Mouse (Mus musculus) embryonic facial prominence, embryonic 12.5 days (tissue): ENCODE measurements around the gene Agap3. TPM values are rescaled to one million over a fixed set of nuclear protein-coding genes. Genes with fewer than 3 reads are reported as not detected.

Experiments
- ATAC-seq: fragments of 200-750 bp; cut with Nextera tagmentation; 2 replicates; pipeline ENCODE4 v1.8.0; 2017; ENCODE audit not compliant: insufficient number of reproducible peaks, insufficient read depth, low FRiP score, low TSS enrichment
- H3K27ac ChIP-seq: fragments of 300-500 bp; sonication (generic); 2 replicates; pipeline ENCODE4 v1.5.1; 2016; ENCODE audit warnings: mild to moderate bottlenecking
- H3K27me3 ChIP-seq: fragments of 300-500 bp; sonication (generic); 2 replicates; pipeline ENCODE4 v1.6.1; 2016; ENCODE audit warnings: mild to moderate bottlenecking, moderate library complexity
- H3K36me3 ChIP-seq: fragments of 300-500 bp; sonication (generic); 2 replicates; pipeline ENCODE4 v1.6.1; 2016; ENCODE audit warnings: mild to moderate bottlenecking
- H3K4me1 ChIP-seq: fragments of 300-500 bp; sonication (generic); 2 replicates; pipeline ENCODE4 v1.6.1; 2016
- H3K4me2 ChIP-seq: fragments of 300-500 bp; sonication (generic); replicated peaks from 2 replicates; pipeline ENCODE4 v1.6.1; 2016; ENCODE audit warnings: mild to moderate bottlenecking, moderate library complexity
- H3K4me3 ChIP-seq: fragments of 300-500 bp; sonication (generic); 2 replicates; pipeline ENCODE4 v1.5.1; 2016; ENCODE audit warnings: mild to moderate bottlenecking
- H3K9ac ChIP-seq: fragments of 300-500 bp; sonication (generic); 2 replicates; pipeline ENCODE4 v1.6.1; 2016; ENCODE audit warnings: mild to moderate bottlenecking, moderate library complexity
- H3K9me3 ChIP-seq: fragments of 300-500 bp; sonication (generic); 2 replicates; pipeline ENCODE4 v1.6.1; 2016; ENCODE audit warnings: mild to moderate bottlenecking, moderate library complexity
- WGBS: fragments of 180-500 bp; shearing (Covaris S2); methylation state at CpG from one replicate; pipeline ENCODE4 v1.1.7; 2016; 5-methylcytosine and 5-hydroxymethylcytosine counted together
- polyA plus RNA-seq: library from polyadenylated mRNA; unstranded; fragments of >200 nt; fragmentation: Nextera tagmentation; extraction: Ambion mirVana; gene quantifications from 2 replicates; pipeline ENCODE4 v1.2.1, GENCODE M21; 2016

Gene Agap3
- polyA plus RNA-seq, 1 experiment from 2014 or later = 52.4 TPM

DNA sequence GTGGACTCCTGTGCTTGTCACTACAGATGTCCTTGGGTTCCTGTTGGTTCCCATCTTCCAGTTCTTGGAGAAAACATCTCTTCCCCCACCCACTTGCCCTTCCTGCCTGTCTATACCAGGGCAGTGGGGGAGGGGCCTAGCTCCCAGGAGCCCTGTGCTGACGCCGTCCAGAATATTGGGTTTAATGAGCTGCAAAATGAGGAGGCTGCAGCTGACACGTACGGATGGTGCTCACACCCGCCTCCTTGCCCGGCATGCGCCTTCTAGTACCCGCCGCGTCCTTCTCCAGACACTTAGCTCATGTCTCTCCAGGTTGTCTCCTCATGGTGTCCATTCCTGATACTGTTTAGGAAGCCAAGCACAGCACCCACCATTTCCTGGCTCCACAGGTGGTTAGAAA, 47.1 kb downstream of the Agap3 start:
- Histone ChIP-seq H3K36me3 (peaks cover 80% of the 10 kb centered on the region), H3K4me1 (peaks cover 9% of the 10 kb centered on the region; the same call in 1 of the 2 replicates), H3K9ac (no peak overlapping the region)

GRCm38 (mm10) chr5:24500851-24501250, 48.9 kb downstream of the Agap3 start:
- Histone ChIP-seq H3K27ac (no peak overlapping the region), H3K4me1 (peaks cover 18% of the 10 kb centered on the region), H3K36me3 (peaks cover 64% of the 10 kb centered on the region), H3K9ac (no peak overlapping the region), H3K4me3 (no peak overlapping the region), H3K9me3 (no peaks in the 10 kb centered on the region), H3K4me2 (no peak overlapping the region), H3K27me3 (peaks cover 31% of the 10 kb centered on the region)
- ATAC-seq = no peak
- WGBS = 81% methylated on average over 11 of the region's 11 CpGs

More for the DNA sequence above, 47.1 kb downstream of the Agap3 start:
- Histone ChIP-seq H3K4me2 (no peak overlapping the region), H3K9me3 (no peaks in the 10 kb centered on the region), H3K27ac (no peak overlapping the region), H3K4me3 (no peak overlapping the region), H3K27me3 (peaks cover 13% of the 10 kb centered on the region)
- 73% methylated on average over 10 of the region's 10 CpGs for WGBS
- no peak for ATAC-seq

- Histone ChIP-seq H3K9ac (no peak overlapping the region), H3K4me1 (peaks cover 12% of the 10 kb centered on the region), H3K9me3 (no peaks in the 10 kb centered on the region), H3K36me3 (peaks cover 49% of the 10 kb centered on the region), H3K27ac (no peak overlapping the region), H3K4me2 (no peak overlapping the region), H3K27me3 (peaks cover 36% of the 10 kb centered on the region), H3K4me3 (no peak overlapping the region)
- WGBS = 66% methylated on average over 4 of the region's 4 CpGs
- no peak for ATAC-seq
Measured at GRCm38 (mm10) chr5:24502786-24503185, 50.8 kb downstream of the Agap3 start.

- Histone ChIP-seq H3K27me3 (peaks cover 36% of the 10 kb centered on the region), H3K27ac (no peak overlapping the region), H3K4me2 (no peak overlapping the region), H3K9ac (no peak overlapping the region), H3K4me3 (no peak overlapping the region), H3K4me1 (peaks cover 12% of the 10 kb centered on the region), H3K36me3 (peaks cover 24% of the 10 kb centered on the region), H3K9me3 (0 out of 2 replicates have a peak, but pooled peaks cover 2% of the 10 kb centered on the region)
- 44% methylated on average over 2 of the region's 2 CpGs for WGBS
- peak; percentile 31; the same call in 1 of the 2 replicates for ATAC-seq
Measured at GRCm38 (mm10) chr5:24505513-24505912, 53.5 kb downstream of the Agap3 start.

DNA sequence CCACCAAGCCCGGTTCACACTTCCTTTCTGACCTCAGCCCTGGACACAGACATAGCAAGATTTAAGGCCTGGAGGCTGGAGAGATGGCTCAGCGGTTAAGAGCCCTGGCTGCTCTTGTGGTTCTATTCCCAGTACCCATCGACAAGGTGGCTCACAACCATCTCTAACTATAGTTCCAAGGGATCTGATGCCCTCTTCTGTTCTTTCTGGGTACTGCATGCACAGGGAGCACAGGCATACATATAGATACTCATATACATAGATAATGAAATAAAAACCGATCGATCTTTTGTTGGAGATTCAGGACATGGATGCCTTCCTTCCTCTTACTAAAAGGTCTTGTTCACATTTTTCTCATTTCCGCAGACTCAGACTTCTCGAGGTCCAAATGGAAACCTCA, 56.4 kb downstream of the Agap3 start:
- H3K36me3 ChIP-seq = no peaks in the 10 kb centered on the region
- H3K27me3 ChIP-seq = peaks cover 28% of the 10 kb centered on the region
- no peak overlapping the region for H3K4me3 ChIP-seq
- no peak overlapping the region for H3K9ac ChIP-seq
- ATAC-seq = no peak
- H3K4me1 ChIP-seq = peaks cover 12% of the 10 kb centered on the region
- 0 out of 2 replicates have a peak, but pooled peaks cover 2% of the 10 kb centered on the region for H3K9me3 ChIP-seq
- no peak overlapping the region for H3K4me2 ChIP-seq
- 91% methylated on average over 7 of the region's 7 CpGs for WGBS
- H3K27ac ChIP-seq = no peak overlapping the region

DNA sequence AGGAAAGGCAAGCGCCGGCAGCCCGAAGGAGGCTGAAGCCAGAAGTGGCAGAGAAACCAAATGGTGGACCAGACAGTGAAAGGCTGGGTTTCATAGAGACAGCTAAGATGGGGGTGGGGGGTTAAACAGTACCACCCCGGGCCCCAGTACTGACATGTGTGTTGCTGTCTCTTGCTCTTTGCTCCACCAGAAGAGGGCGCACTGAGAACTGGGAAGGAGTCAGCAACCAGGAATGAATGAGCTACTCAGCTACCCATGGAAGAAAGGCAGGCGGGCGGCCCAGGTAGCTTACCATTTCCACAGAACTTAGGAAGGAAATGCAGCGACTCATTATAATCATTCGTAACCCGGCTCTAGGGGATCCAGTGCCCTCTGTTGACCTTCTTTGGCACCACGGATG, 58.7 kb downstream of the Agap3 start:
- Histone ChIP-seq H3K4me3 (no peak overlapping the region), H3K27me3 (peaks cover 7% of the 10 kb centered on the region; the same call in 1 of the 2 replicates), H3K9ac (no peak overlapping the region), H3K4me1 (no peaks in the 10 kb centered on the region; the same call in 1 of the 2 replicates), H3K9me3 (0 out of 2 replicates have a peak, but pooled peaks cover 2% of the 10 kb centered on the region), H3K27ac (no peak overlapping the region), H3K36me3 (no peaks in the 10 kb centered on the region), H3K4me2 (no peak overlapping the region)
- ATAC-seq = no peak
- 43% methylated on average over 11 of the region's 11 CpGs for WGBS

GRCm38 (mm10) chr5:24512271-24512670, 60.3 kb downstream of the Agap3 start:
- Histone ChIP-seq H3K4me2 (no peak overlapping the region), H3K4me3 (no peak overlapping the region), H3K36me3 (no peaks in the 10 kb centered on the region), H3K9me3 (0 out of 2 replicates have a peak, but pooled peaks cover 2% of the 10 kb centered on the region), H3K9ac (no peak overlapping the region), H3K27ac (no peak overlapping the region), H3K4me1 (no peaks in the 10 kb centered on the region; the same call in 1 of the 2 replicates), H3K27me3 (no peaks in the 10 kb centered on the region)
- ATAC-seq = no peak
- 46% methylated on average over 8 of the region's 8 CpGs for WGBS

DNA sequence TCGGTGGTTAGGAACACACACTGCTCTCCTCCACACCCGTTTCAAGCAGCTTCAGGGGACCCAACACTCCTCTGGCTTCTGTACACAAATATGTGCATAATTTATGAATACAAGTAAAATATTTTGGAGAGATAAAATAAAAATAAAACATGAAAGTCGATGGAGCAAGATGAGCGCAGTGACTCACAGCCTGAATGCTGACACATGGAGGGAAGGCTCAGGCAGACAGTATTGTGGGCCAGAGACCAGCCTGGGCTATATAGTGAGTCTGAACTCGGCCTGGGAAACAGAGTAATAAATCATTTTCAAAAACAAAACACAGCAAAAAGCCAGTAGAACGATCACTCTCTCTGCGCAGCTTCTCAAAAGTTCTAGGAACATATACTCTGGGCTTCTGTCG, 69.4 kb downstream of the Agap3 start:
- H3K9me3 ChIP-seq = no peaks in the 10 kb centered on the region
- H3K36me3 ChIP-seq = no peaks in the 10 kb centered on the region
- peaks cover 5% of the 10 kb centered on the region; the same call in 1 of the 2 replicates for H3K4me1 ChIP-seq
- H3K4me3 ChIP-seq = no peak overlapping the region
- H3K4me2 ChIP-seq = no peak overlapping the region
- H3K27me3 ChIP-seq = peaks cover 60% of the 10 kb centered on the region
- ATAC-seq = no peak
- H3K9ac ChIP-seq = no peak overlapping the region
- H3K27ac ChIP-seq = no peak overlapping the region
- WGBS = 65% methylated on average over 8 of the region's 8 CpGs

GRCm38 (mm10) chr5:24523806-24524205, 71.8 kb downstream of the Agap3 start:
- Histone ChIP-seq H3K9me3 (no peaks in the 10 kb centered on the region), H3K27me3 (peaks cover 85% of the 10 kb centered on the region), H3K9ac (no peak overlapping the region), H3K36me3 (no peaks in the 10 kb centered on the region), H3K27ac (no peak overlapping the region), H3K4me2 (no peak overlapping the region), H3K4me3 (no peak overlapping the region), H3K4me1 (peaks cover 12% of the 10 kb centered on the region; the same call in 1 of the 2 replicates)
- 45% methylated on average over 8 of the region's 8 CpGs for WGBS
- no peak for ATAC-seq

DNA sequence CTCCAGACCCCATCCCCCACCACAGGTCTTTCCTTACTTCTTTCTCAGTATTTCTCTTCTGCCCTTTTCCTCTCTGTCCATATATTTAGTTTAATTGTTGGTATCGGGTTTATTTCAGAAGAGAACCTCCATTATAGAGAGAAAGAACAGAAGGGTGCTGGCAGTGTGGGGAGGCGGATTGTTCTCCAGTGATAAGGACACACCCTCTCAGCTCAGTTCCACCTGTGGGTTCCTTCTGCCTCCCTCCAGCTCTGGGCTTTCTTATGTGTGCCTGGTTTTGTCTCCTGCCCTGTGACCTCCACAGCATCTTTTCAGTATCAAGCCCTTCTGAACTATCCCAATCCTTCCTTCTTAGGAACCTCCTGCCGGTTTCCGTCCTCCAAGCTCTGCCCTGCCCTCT, 72.5 kb downstream of the Agap3 start:
- Histone ChIP-seq H3K36me3 (no peaks in the 10 kb centered on the region), H3K27me3 (peaks cover 88% of the 10 kb centered on the region), H3K4me3 (no peak overlapping the region), H3K9ac (no peak overlapping the region), H3K4me2 (no peak overlapping the region), H3K27ac (no peak overlapping the region), H3K4me1 (peaks cover 12% of the 10 kb centered on the region; the same call in 1 of the 2 replicates), H3K9me3 (no peaks in the 10 kb centered on the region)
- WGBS = 5% methylated on average over 4 of the region's 4 CpGs
- ATAC-seq = no peak

GRCm38 (mm10) chr5:24525360-24526189, 73.6 kb downstream of the Agap3 start:
- no peak overlapping the region for H3K27ac ChIP-seq
- no peak for ATAC-seq
- no peaks in the 10 kb centered on the region for H3K36me3 ChIP-seq
- 2% methylated on average over 34 of the region's 34 CpGs for WGBS
- peaks cover 12% of the 10 kb centered on the region; the same call in 1 of the 2 replicates for H3K4me1 ChIP-seq
- H3K4me3 ChIP-seq = peak overlapping the region; percentile 38
- H3K27me3 ChIP-seq = peaks cover 92% of the 10 kb centered on the region
- H3K9me3 ChIP-seq = no peaks in the 10 kb centered on the region
- H3K9ac ChIP-seq = peak overlapping the region; percentile 33; the same call in 1 of the 2 replicates
- H3K4me2 ChIP-seq = peak overlapping the region; percentile 68
